In the genomic region with DNA sequence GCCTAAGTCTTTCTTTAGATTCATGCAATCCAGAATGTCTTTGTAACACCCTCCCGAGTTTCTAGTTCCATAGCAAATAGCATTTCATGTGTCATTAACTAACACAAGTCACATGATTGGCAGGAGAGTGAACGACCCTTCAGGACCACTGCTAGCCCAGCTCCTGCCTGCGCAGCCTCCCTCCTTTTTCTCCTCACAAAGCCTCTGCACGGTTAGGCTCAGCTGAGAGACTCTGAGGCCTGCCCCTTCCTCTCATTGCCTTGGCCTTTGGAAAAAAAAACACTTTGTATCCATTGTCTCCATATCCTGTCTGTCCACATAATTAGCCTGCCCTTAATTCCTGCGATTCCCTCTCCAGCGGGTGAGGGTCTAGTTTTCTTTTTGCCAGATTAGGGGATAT, we compare ENCODE assay signal across 21 mouse cellular contexts. TPM values are rescaled to one million over a fixed set of nuclear protein-coding genes. Genes with fewer than 3 reads are reported as not detected.
"Had no signal": no experiment of that assay in that cellular context is flagged by ENCODE, and none has a peak within 500 bp of the region (broad histone marks: within the 10 kb centered on the region; RNA-seq: fewer than 3 reads in every experiment).

No protein-coding gene starts in this region.

- H3K9ac ChIP-seq: kidney, embryonic 15.5 days; liver, embryonic 15.5 days; midbrain, embryonic 12.5 days; neural tube, embryonic 13.5 days had no signal

- H3K27ac ChIP-seq: kidney, embryonic 15.5 days; liver, embryonic 15.5 days; midbrain, embryonic 12.5 days; neural tube, embryonic 13.5 days had no signal

- DNase-seq: kidney, adult 2 months; kidney, postnatal 14 days; left cerebral cortex, postnatal 4 days; retina, postnatal 1 day; right cerebral cortex, postnatal 4 days; spleen, adult 18-20 months; thymus, postnatal 4 days had no signal

- H3K4me2 ChIP-seq: kidney, embryonic 15.5 days; liver, embryonic 11.5 days; liver, embryonic 15.5 days; midbrain, embryonic 12.5 days; neural tube, embryonic 13.5 days had no signal

- ATAC-seq: midbrain, embryonic 16.5 days had no signal

- H3K4me1 ChIP-seq: liver, embryonic 15.5 days; midbrain, embryonic 12.5 days; neural tube, embryonic 13.5 days had no signal

- H3K36me3 ChIP-seq: kidney, embryonic 15.5 days; liver, embryonic 15.5 days; midbrain, embryonic 12.5 days; neural tube, embryonic 13.5 days had no signal

- H3K27me3 ChIP-seq: kidney, embryonic 15.5 days; midbrain, embryonic 12.5 days; neural tube, embryonic 13.5 days had no signal

- H3K9me3 ChIP-seq: kidney, embryonic 15.5 days; liver, embryonic 15.5 days; midbrain, embryonic 12.5 days; neural tube, embryonic 13.5 days had no signal

- H3K4me3 ChIP-seq: kidney, embryonic 15.5 days; liver, embryonic 15.5 days; midbrain, embryonic 12.5 days; neural tube, embryonic 13.5 days had no signal

RNA-seq across cellular contexts. Expression of gene Ace3, which starts 37.0 kb away (rescaled TPM):
- total RNA-seq: layer of hippocampus, adult 8-10 months; layer of hippocampus, postnatal 14 days; left cerebral cortex, adult 18-20 months; left cerebral cortex, postnatal 10 days; left cerebral cortex, postnatal 4 days; megakaryocyte-erythroid progenitor cell, adult 5-6 weeks had no signal
- polyA plus RNA-seq: kidney, embryonic 15.5 days; large intestine, adult 2 months; limb, embryonic 14.5 days; liver, embryonic 11.5 days; liver, embryonic 15.5 days; midbrain, embryonic 12.5 days; midbrain, embryonic 16.5 days; neural tube, embryonic 13.5 days; stomach, embryonic 14.5 days had no signal

RNA-seq across cellular contexts. Expression of gene Kcnh6, which starts 50.4 kb away (rescaled TPM):
- total RNA-seq: megakaryocyte-erythroid progenitor cell, adult 5-6 weeks had no signal
